Mouse (Mus musculus): ENCODE measurements around the gene Vamp2. TPM values are rescaled to one million over a fixed set of nuclear protein-coding genes. Genes with fewer than 3 reads are reported as not detected.
A peak's percentile ranks its signal among the peaks of the same experiment; 100 is the strongest.

Vamp2 gene
- polyA plus RNA-seq, 1 experiment = 43.1 TPM

DNA sequence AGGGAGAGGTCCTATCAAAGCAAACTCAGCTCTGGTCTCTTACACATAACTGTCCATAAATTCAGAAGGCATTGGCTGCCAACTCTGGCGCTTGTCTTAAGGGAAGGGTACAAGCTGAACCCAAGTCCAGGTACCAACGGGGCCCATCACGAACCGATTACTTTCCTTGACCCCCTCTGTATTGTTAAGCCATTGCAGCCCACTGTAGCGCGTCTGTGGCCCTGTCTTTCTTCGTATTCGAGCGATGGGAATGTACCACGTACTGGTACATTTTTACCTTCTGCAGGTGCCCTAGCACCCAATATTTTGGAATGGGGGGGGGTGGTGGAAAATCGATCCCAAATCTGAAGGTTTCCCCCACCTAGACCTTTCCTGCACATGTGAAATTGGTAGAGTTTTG is 16.1 kb upstream of the Vamp2 start:
- no peaks in the 10 kb centered on the region for H3K27me3 ChIP-seq (ENCODE audit: control insufficient read depth, insufficient read depth, low read length)
- TF ChIP-seq CTCF (IDR thresholded peaks at IDR 0.05; ENCODE audit: control insufficient read depth, insufficient read depth, insufficient replicate concordance, low read depth, low read length) = no peak
- TF ChIP-seq POLR2A (IDR thresholded peaks at IDR 0.05; ENCODE audit: control insufficient read depth, low read depth, low read length) = no peak
- H3K4me3 ChIP-seq (ENCODE audit: control insufficient read depth, low read depth, low read length) = peak overlapping the region; percentile 64
- H3K36me3 ChIP-seq (ENCODE audit: control insufficient read depth, insufficient read depth, low read length) = peaks cover 3% of the 10 kb centered on the region
- peaks cover 10% of the 10 kb centered on the region for H3K4me1 ChIP-seq (ENCODE audit: control insufficient read depth, insufficient read depth, low read length)
- H3K27ac ChIP-seq (ENCODE audit: control insufficient read depth, insufficient read depth, low read depth, low read length) = no peak overlapping the region

DNA sequence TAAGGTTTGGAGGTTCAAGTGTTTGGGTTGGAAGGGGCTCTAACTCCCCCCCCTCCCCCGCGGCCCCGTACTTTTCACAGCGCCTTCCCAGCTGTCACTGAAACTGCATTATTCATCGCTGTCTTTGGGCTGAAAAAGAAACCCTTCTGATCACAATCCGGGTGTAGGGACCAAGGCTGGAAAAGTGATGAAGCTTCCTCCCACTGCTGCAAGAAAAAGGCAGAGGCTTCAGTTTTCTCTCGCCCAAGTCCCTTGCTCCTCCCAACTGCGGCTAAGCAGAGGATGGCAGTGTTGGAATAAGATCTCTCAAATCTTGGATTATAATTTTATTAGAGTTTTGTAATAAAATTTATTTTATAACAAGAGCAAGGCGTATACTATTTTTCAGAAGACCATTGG is 15.6 kb upstream of the Vamp2 start:
- Histone ChIP-seq H3K27me3 (ENCODE audit: control insufficient read depth, insufficient read depth, low read length) (no peaks in the 10 kb centered on the region), H3K27ac (ENCODE audit: control insufficient read depth, insufficient read depth, low read depth, low read length) (no peak overlapping the region), H3K4me3 (ENCODE audit: control insufficient read depth, low read depth, low read length) (peak overlapping the region; percentile 50; the same call in 1 of the 2 replicates), H3K36me3 (ENCODE audit: control insufficient read depth, insufficient read depth, low read length) (peaks cover 3% of the 10 kb centered on the region), H3K4me1 (ENCODE audit: control insufficient read depth, insufficient read depth, low read length) (peaks cover 10% of the 10 kb centered on the region)
- TF ChIP-seq POLR2A (IDR thresholded peaks at IDR 0.05; ENCODE audit: control insufficient read depth, low read depth, low read length) (no peak), CTCF (IDR thresholded peaks at IDR 0.05; ENCODE audit: control insufficient read depth, insufficient read depth, insufficient replicate concordance, low read depth, low read length) (no peak)

- TF ChIP-seq CTCF (IDR thresholded peaks at IDR 0.05; ENCODE audit: control insufficient read depth, insufficient read depth, insufficient replicate concordance, low read depth, low read length) = no peak
- no peak for TF ChIP-seq POLR2A (IDR thresholded peaks at IDR 0.05; ENCODE audit: control insufficient read depth, low read depth, low read length)
- Histone ChIP-seq H3K36me3 (ENCODE audit: control insufficient read depth, insufficient read depth, low read length) (peaks cover 3% of the 10 kb centered on the region), H3K27ac (ENCODE audit: control insufficient read depth, insufficient read depth, low read depth, low read length) (peak overlapping the region; percentile 64), H3K4me3 (ENCODE audit: control insufficient read depth, low read depth, low read length) (no peak overlapping the region; the same call in 1 of the 2 replicates), H3K4me1 (ENCODE audit: control insufficient read depth, insufficient read depth, low read length) (peaks cover 10% of the 10 kb centered on the region), H3K27me3 (ENCODE audit: control insufficient read depth, insufficient read depth, low read length) (no peaks in the 10 kb centered on the region)
These were observed 15.0 kb upstream of the Vamp2 start for GRCm38 (mm10) chr11:69073065-69073888.

DNA sequence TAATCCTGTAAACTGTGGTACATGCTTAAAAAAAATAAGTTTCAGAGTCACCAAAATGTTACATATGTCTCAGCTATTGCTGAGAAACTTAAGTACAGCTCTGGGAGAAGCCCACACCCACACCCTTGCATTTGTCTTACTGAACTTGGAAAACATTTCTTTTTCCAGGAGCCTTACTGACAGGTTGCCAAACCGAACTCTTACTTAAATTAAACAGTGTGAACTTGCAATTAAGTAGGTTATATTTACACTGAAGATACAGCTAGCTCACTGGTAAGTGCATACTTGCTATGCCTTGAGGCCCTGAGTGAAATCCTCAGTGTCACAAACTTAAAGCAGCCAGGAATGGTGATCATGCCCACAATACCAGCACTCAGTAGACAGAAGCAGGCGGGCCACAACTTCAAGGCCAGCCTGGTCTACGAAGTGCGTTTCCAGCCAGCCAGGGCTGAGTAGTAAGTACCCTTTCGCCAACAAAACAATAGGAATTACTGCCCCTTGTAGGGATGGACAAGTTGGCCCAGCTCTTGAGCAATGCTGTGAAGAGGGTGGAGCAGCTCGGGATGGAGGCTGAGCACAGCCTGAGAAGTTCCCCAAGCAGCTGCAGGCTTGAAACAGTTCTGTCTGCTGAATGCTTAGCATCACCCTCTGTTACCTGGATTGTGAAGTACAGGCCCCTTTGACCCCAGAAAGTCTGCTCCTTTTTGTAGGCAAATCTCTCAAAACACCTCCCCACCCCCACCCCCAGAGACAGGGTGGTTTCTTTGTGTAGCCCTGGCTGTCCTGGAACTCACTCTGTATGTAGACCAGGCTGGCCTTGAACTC is 14.1 kb upstream of the Vamp2 start:
- Histone ChIP-seq H3K27me3 (ENCODE audit: control insufficient read depth, insufficient read depth, low read length) (no peaks in the 10 kb centered on the region), H3K36me3 (ENCODE audit: control insufficient read depth, insufficient read depth, low read length) (peaks cover 3% of the 10 kb centered on the region), H3K4me1 (ENCODE audit: control insufficient read depth, insufficient read depth, low read length) (peaks cover 10% of the 10 kb centered on the region), H3K4me3 (ENCODE audit: control insufficient read depth, low read depth, low read length) (no peak overlapping the region), H3K27ac (ENCODE audit: control insufficient read depth, insufficient read depth, low read depth, low read length) (no peak overlapping the region)
- TF ChIP-seq CTCF (IDR thresholded peaks at IDR 0.05; ENCODE audit: control insufficient read depth, insufficient read depth, insufficient replicate concordance, low read depth, low read length) = no peak
- no peak for TF ChIP-seq POLR2A (IDR thresholded peaks at IDR 0.05; ENCODE audit: control insufficient read depth, low read depth, low read length)

- Histone ChIP-seq H3K4me3 (ENCODE audit: control insufficient read depth, low read depth, low read length) (no peak overlapping the region), H3K4me1 (ENCODE audit: control insufficient read depth, insufficient read depth, low read length) (peaks cover 10% of the 10 kb centered on the region), H3K36me3 (ENCODE audit: control insufficient read depth, insufficient read depth, low read length) (peaks cover 3% of the 10 kb centered on the region), H3K27ac (ENCODE audit: control insufficient read depth, insufficient read depth, low read depth, low read length) (no peak overlapping the region), H3K27me3 (ENCODE audit: control insufficient read depth, insufficient read depth, low read length) (no peaks in the 10 kb centered on the region)
- TF ChIP-seq POLR2A (IDR thresholded peaks at IDR 0.05; ENCODE audit: control insufficient read depth, low read depth, low read length) (no peak), CTCF (IDR thresholded peaks at IDR 0.05; ENCODE audit: control insufficient read depth, insufficient read depth, insufficient replicate concordance, low read depth, low read length) (no peak)
These were observed 13.6 kb upstream of the Vamp2 start for GRCm38 (mm10) chr11:69074776-69075069.

- H3K27ac ChIP-seq (ENCODE audit: control insufficient read depth, insufficient read depth, low read depth, low read length) = no peak overlapping the region
- H3K27me3 ChIP-seq (ENCODE audit: control insufficient read depth, insufficient read depth, low read length) = no peaks in the 10 kb centered on the region
- TF ChIP-seq POLR2A (IDR thresholded peaks at IDR 0.05; ENCODE audit: control insufficient read depth, low read depth, low read length) (no peak), CTCF (IDR thresholded peaks at IDR 0.05; ENCODE audit: control insufficient read depth, insufficient read depth, insufficient replicate concordance, low read depth, low read length) (no peak)
- peaks cover 8% of the 10 kb centered on the region for H3K4me1 ChIP-seq (ENCODE audit: control insufficient read depth, insufficient read depth, low read length)
- H3K36me3 ChIP-seq (ENCODE audit: control insufficient read depth, insufficient read depth, low read length) = no peaks in the 10 kb centered on the region
- no peak overlapping the region for H3K4me3 ChIP-seq (ENCODE audit: control insufficient read depth, low read depth, low read length)
These were observed 12.4 kb upstream of the Vamp2 start for GRCm38 (mm10) chr11:69075764-69076479.

GRCm38 (mm10) chr11:69076572-69076971 is 11.7 kb upstream of the Vamp2 start:
- Histone ChIP-seq H3K4me1 (ENCODE audit: control insufficient read depth, insufficient read depth, low read length) (peaks cover 5% of the 10 kb centered on the region), H3K27ac (ENCODE audit: control insufficient read depth, insufficient read depth, low read depth, low read length) (no peak overlapping the region), H3K4me3 (ENCODE audit: control insufficient read depth, low read depth, low read length) (no peak overlapping the region), H3K36me3 (ENCODE audit: control insufficient read depth, insufficient read depth, low read length) (no peaks in the 10 kb centered on the region), H3K27me3 (ENCODE audit: control insufficient read depth, insufficient read depth, low read length) (no peaks in the 10 kb centered on the region)
- TF ChIP-seq CTCF (IDR thresholded peaks at IDR 0.05; ENCODE audit: control insufficient read depth, insufficient read depth, insufficient replicate concordance, low read depth, low read length) = no peak
- TF ChIP-seq POLR2A (IDR thresholded peaks at IDR 0.05; ENCODE audit: control insufficient read depth, low read depth, low read length) = no peak

Measured in testis, adult 2 months (tissue).